Mouse (Mus musculus): ENCODE measurements around the gene Tcf7. TPM values are rescaled to one million over a fixed set of nuclear protein-coding genes. Genes with fewer than 3 reads are reported as not detected.

Gene Tcf7
- 38.8 and 41.3 TPM in 2 replicates for total RNA-seq (2021)
- long read RNA-seq, partial matches to known transcripts: 5 of 18 reads
- long read RNA-seq, other reads (novel, unspliced or antisense): 13 of 18 reads

GRCm38 (mm10) chr11:52282774-52283595 lies at the start of gene Tcf7:
Tcf7 (minus strand) TSS chr11:52283014.
- peak; percentile 86 for DNase-seq

- no peak for DNase-seq
Observed at GRCm38 (mm10) chr11:52327313-52327712, 44.5 kb upstream of the Tcf7 start.

GRCm38 (mm10) chr11:52324442-52325367 lies 41.9 kb upstream of the Tcf7 start:
- no peak for DNase-seq

GRCm38 (mm10) chr11:52321540-52321939 lies 38.7 kb upstream of the Tcf7 start:
- no peak for DNase-seq

GRCm38 (mm10) chr11:52320529-52320928 lies 37.7 kb upstream of the Tcf7 start:
- no peak for DNase-seq

- no peak for DNase-seq
Observed at GRCm38 (mm10) chr11:52319664-52320063, 36.9 kb upstream of the Tcf7 start.

- no peak for DNase-seq
Observed at GRCm38 (mm10) chr11:52318445-52318844, 35.6 kb upstream of the Tcf7 start.

GRCm38 (mm10) chr11:52314102-52314793 lies 31.4 kb upstream of the Tcf7 start:
- DNase-seq: no peak

GRCm38 (mm10) chr11:52310709-52311108 lies 27.9 kb upstream of the Tcf7 start:
- no peak for DNase-seq

GRCm38 (mm10) chr11:52309487-52309886 lies 26.7 kb upstream of the Tcf7 start:
- DNase-seq: no peak

GRCm38 (mm10) chr11:52306431-52306830 lies 23.6 kb upstream of the Tcf7 start:
- DNase-seq: no peak

GRCm38 (mm10) chr11:52305266-52305665 lies 22.5 kb upstream of the Tcf7 start:
- no peak for DNase-seq

GRCm38 (mm10) chr11:52302668-52303067 lies 19.9 kb upstream of the Tcf7 start:
- no peak for DNase-seq

- no peak for DNase-seq
Observed at GRCm38 (mm10) chr11:52299687-52300086, 16.9 kb upstream of the Tcf7 start.

GRCm38 (mm10) chr11:52298955-52299354 lies 16.1 kb upstream of the Tcf7 start:
- DNase-seq: no peak

- peak; percentile 86 for DNase-seq
Observed at GRCm38 (mm10) chr11:52297352-52297751, 14.5 kb upstream of the Tcf7 start.

- DNase-seq: no peak
Observed at GRCm38 (mm10) chr11:52294103-52294502, 11.3 kb upstream of the Tcf7 start.

- DNase-seq: no peak
Observed at GRCm38 (mm10) chr11:52292894-52293293, 10.1 kb upstream of the Tcf7 start.

GRCm38 (mm10) chr11:52292346-52292745 lies 9.5 kb upstream of the Tcf7 start:
- no peak for DNase-seq

- no peak for DNase-seq
Observed at GRCm38 (mm10) chr11:52286958-52287305, 4.1 kb upstream of the Tcf7 start.

- no peak for DNase-seq
Observed at GRCm38 (mm10) chr11:52286301-52286957, 3.6 kb upstream of the Tcf7 start.

Data from adrenal gland, postnatal 25 days (tissue).